Mouse (Mus musculus): ENCODE data around the gene Cnih4. TPM values are rescaled to one million over a fixed set of nuclear protein-coding genes. Genes with fewer than 3 reads are reported as not detected.

Cnih4 gene
- polyA plus RNA-seq (2012) = 2.0 and 2.1 TPM in 2 replicates

DNA sequence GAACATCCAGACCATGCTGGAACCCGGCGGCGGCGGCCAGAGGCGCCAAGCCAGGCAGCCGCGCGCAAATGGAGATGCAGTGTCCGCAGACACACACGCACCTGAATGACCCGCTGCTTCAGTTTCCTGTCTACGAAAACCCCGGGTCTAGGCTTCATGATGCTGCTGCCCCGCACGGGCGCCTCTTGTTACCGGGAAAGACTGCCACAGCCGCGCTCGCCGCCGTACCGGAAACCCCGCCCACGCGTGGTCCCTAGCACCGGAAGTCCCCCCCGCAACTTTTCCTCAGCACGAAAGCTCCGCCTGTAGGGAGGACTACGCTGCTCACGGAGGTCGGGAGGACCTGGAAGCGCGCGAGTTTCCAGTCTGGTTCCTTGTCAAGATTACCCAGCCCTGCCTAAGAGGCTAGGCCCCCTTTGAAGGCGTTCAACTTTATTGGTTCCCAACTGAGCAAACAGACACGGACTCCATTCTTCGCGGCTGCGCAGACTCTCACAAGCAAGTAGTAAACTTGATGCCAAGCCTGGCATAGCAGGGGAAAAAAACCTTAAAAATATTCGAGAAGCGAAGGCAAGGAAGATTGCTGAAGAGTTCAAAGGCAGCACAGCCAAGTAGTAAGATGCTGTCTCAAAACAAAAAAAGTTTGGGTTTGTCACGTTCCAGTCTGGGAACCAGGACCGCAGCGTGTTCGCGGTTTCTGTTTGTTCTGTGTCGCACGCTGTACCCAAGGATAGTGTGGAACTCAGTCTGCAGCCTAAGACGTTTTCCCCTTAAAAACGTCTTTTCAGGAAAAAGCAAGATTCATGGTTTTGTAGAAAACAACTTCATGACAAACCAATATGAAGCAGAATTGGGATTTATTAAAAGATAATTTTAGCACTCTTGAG is at the start of gene Cnih4, which contains the start of gene Nvl:
Cnih4 (plus strand) TSS at position 744 of the 887 bp plus-strand sequence.
Nvl (minus strand) TSS at position 255 of the 887 bp plus-strand sequence.
- TF ChIP-seq TAL1 (IDR thresholded peaks at IDR 0.05; ENCODE audit: low read length) = no peak
- TF ChIP-seq GATA1 (IDR thresholded peaks at IDR 0.05; ENCODE audit: low read length) = no peak
- peak within 1 kb of the TSS; percentile 96 for H3K4me3 ChIP-seq (replicated peaks)
- H3K36me3 ChIP-seq (ENCODE audit: control insufficient read depth) = peaks cover 41% of the 10 kb centered on the region
- H3K4me1 ChIP-seq (ENCODE audit: control insufficient read depth) = peaks cover 53% of the 10 kb centered on the region
- H3K9me3 ChIP-seq (ENCODE audit: control insufficient read depth, low read length) = no peaks in the 10 kb centered on the region
- no peaks in the 10 kb centered on the region for H3K27me3 ChIP-seq (ENCODE audit: control insufficient read depth)

DNA sequence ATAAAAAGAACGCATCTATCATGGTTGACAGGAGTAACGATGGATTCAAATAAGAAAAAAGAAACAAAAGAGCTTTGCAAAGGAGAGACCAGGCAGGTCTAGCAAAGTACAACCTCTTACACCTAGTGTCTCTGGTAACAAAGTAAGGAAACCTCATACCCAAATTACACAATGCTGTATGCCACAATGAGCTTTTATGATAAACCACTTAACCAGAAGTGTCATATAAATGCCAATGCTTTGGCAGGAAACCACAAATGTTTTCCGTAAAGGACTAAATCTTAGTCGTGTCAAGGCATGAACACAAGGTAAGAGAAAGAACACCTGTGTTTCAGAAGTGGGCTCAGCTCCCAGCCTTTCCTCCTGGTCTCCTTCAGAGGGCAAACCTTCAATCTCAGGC is 27.4 kb upstream of the Cnih4 start:
- Histone ChIP-seq H3K4me1 (ENCODE audit: control insufficient read depth) (no peaks in the 10 kb centered on the region), H3K9me3 (ENCODE audit: control insufficient read depth, low read length) (no peaks in the 10 kb centered on the region), H3K36me3 (ENCODE audit: control insufficient read depth) (peaks cover 89% of the 10 kb centered on the region), H3K27me3 (ENCODE audit: control insufficient read depth) (no peaks in the 10 kb centered on the region), H3K4me3 (replicated peaks) (no peak overlapping the region)
- TF ChIP-seq GATA1 (IDR thresholded peaks at IDR 0.05; ENCODE audit: low read length) = no peak
- TF ChIP-seq TAL1 (IDR thresholded peaks at IDR 0.05; ENCODE audit: low read length) = no peak

DNA sequence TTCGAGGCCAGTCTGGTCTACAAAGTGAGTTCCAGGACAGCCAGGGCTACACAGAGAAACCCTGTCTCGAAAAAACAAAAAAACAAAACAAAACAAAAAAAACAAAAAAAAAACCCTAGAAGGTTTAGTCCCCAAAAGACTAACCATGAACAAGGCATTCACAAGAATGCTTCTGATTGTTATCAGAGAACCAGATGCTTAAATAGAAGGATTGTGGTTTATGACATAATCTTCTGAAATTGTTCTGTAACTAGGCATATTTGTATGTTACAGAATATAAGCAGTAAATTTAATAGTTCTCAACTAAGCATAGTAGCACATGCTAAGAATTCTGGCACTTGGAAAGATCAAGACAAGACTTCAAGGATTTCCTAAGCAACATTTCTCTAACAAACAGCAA is 20.3 kb upstream of the Cnih4 start:
- Histone ChIP-seq H3K27me3 (ENCODE audit: control insufficient read depth) (no peaks in the 10 kb centered on the region), H3K36me3 (ENCODE audit: control insufficient read depth) (peaks cover 88% of the 10 kb centered on the region), H3K4me1 (ENCODE audit: control insufficient read depth) (no peaks in the 10 kb centered on the region), H3K9me3 (ENCODE audit: control insufficient read depth, low read length) (no peaks in the 10 kb centered on the region), H3K4me3 (replicated peaks) (no peak overlapping the region)
- no peak for TF ChIP-seq TAL1 (IDR thresholded peaks at IDR 0.05; ENCODE audit: low read length)
- no peak for TF ChIP-seq GATA1 (IDR thresholded peaks at IDR 0.05; ENCODE audit: low read length)

GRCm38 (mm10) chr1:181125916-181126315 is 18.6 kb upstream of the Cnih4 start:
- H3K9me3 ChIP-seq (ENCODE audit: control insufficient read depth, low read length) = no peaks in the 10 kb centered on the region
- TF ChIP-seq TAL1 (IDR thresholded peaks at IDR 0.05; ENCODE audit: low read length) (no peak), GATA1 (IDR thresholded peaks at IDR 0.05; ENCODE audit: low read length) (no peak)
- H3K36me3 ChIP-seq (ENCODE audit: control insufficient read depth) = peaks cover 89% of the 10 kb centered on the region
- no peak overlapping the region for H3K4me3 ChIP-seq (replicated peaks)
- no peaks in the 10 kb centered on the region for H3K4me1 ChIP-seq (ENCODE audit: control insufficient read depth)
- no peaks in the 10 kb centered on the region for H3K27me3 ChIP-seq (ENCODE audit: control insufficient read depth)

GRCm38 (mm10) chr1:181126766-181127165 is 17.7 kb upstream of the Cnih4 start:
- TF ChIP-seq GATA1 (IDR thresholded peaks at IDR 0.05; ENCODE audit: low read length) = no peak
- no peaks in the 10 kb centered on the region for H3K27me3 ChIP-seq (ENCODE audit: control insufficient read depth)
- H3K36me3 ChIP-seq (ENCODE audit: control insufficient read depth) = peaks cover 92% of the 10 kb centered on the region
- H3K4me1 ChIP-seq (ENCODE audit: control insufficient read depth) = no peaks in the 10 kb centered on the region
- no peaks in the 10 kb centered on the region for H3K9me3 ChIP-seq (ENCODE audit: control insufficient read depth, low read length)
- no peak overlapping the region for H3K4me3 ChIP-seq (replicated peaks)

DNA sequence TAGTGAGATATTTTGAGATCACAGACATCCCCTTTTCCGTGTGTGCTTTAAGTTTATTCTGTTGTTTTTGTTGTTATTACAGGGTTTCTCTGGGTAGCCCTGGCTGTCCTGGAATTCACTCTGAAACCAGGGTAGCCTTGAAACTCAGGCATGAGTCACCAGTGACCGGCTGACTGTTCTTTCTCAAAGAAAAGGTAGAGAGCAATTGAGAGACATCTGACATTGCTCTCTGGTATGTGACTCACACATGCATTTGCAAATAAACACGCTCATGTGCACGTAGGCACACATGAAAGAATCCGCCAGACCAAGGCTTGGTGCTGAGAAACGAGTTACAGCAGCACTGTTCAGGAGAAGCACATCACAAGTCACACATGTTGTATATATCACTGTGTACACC is 12.6 kb upstream of the Cnih4 start:
- Histone ChIP-seq H3K9me3 (ENCODE audit: control insufficient read depth, low read length) (no peaks in the 10 kb centered on the region), H3K36me3 (ENCODE audit: control insufficient read depth) (peaks cover 95% of the 10 kb centered on the region), H3K4me1 (ENCODE audit: control insufficient read depth) (no peaks in the 10 kb centered on the region), H3K4me3 (replicated peaks) (no peak overlapping the region), H3K27me3 (ENCODE audit: control insufficient read depth) (no peaks in the 10 kb centered on the region)
- TF ChIP-seq TAL1 (IDR thresholded peaks at IDR 0.05; ENCODE audit: low read length) (no peak), GATA1 (IDR thresholded peaks at IDR 0.05; ENCODE audit: low read length) (no peak)

GRCm38 (mm10) chr1:181138730-181139129 is 5.8 kb upstream of the Cnih4 start:
- no peaks in the 10 kb centered on the region for H3K9me3 ChIP-seq (ENCODE audit: control insufficient read depth, low read length)
- peaks cover 13% of the 10 kb centered on the region for H3K4me1 ChIP-seq (ENCODE audit: control insufficient read depth)
- H3K36me3 ChIP-seq (ENCODE audit: control insufficient read depth) = peaks cover 84% of the 10 kb centered on the region
- TF ChIP-seq TAL1 (IDR thresholded peaks at IDR 0.05; ENCODE audit: low read length) (no peak), GATA1 (IDR thresholded peaks at IDR 0.05; ENCODE audit: low read length) (no peak)
- no peaks in the 10 kb centered on the region for H3K27me3 ChIP-seq (ENCODE audit: control insufficient read depth)
- no peak overlapping the region for H3K4me3 ChIP-seq (replicated peaks)

DNA sequence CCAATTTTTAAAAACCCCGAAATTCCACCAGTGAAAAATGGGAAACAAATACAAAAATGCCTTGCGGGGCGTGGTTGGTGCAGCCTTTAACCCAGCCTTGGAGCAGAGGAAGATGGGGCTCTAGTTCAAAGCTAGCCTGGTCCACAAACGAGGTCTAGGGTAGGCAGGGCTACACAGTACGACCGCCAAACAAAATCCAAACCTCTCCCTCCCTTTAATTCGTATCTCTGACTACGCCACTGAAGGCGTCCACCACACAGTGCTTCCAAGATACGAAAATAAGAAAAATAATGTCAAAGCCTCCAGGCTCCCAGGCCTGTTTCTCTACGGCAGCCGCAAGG is 914 bp upstream of the Cnih4 start:
- Histone ChIP-seq H3K4me3 (replicated peaks) (peak overlapping the region; percentile 96), H3K4me1 (ENCODE audit: control insufficient read depth) (peaks cover 47% of the 10 kb centered on the region)

DNA sequence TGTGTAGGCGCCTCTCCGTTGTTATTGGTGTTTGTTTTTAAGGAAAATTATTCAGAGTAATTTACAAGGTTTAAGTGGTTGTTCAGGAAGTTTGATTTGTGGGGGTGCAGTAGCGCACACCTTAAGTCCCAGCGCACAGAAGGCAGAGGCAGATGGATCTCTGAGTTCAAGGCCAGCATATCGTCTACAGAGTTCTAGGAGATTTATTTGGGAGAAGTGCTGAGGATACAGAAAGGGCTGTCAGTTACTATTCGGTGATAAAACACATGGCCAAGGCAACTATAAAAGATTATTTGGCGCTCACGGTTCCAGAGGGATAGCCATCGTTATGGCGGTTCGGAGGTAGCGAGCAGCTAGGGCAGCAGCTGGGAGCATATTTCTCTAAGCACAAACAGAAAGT is 473 bp downstream of the Cnih4 start:
- no peak for TF ChIP-seq GATA1 (IDR thresholded peaks at IDR 0.05; ENCODE audit: low read length)
- TF ChIP-seq TAL1 (IDR thresholded peaks at IDR 0.05; ENCODE audit: low read length) = no peak
- Histone ChIP-seq H3K9me3 (ENCODE audit: control insufficient read depth, low read length) (no peaks in the 10 kb centered on the region), H3K4me1 (ENCODE audit: control insufficient read depth) (peaks cover 61% of the 10 kb centered on the region), H3K27me3 (ENCODE audit: control insufficient read depth) (no peaks in the 10 kb centered on the region), H3K36me3 (ENCODE audit: control insufficient read depth) (peaks cover 38% of the 10 kb centered on the region), H3K4me3 (replicated peaks) (peak overlapping the region; percentile 96)

More for the DNA sequence above, 914 bp upstream of the Cnih4 start:
- no peaks in the 10 kb centered on the region for H3K27me3 ChIP-seq (ENCODE audit: control insufficient read depth)
- H3K9me3 ChIP-seq (ENCODE audit: control insufficient read depth, low read length) = no peaks in the 10 kb centered on the region
- TF ChIP-seq TAL1 (IDR thresholded peaks at IDR 0.05; ENCODE audit: low read length) = no peak
- no peak for TF ChIP-seq GATA1 (IDR thresholded peaks at IDR 0.05; ENCODE audit: low read length)
- H3K36me3 ChIP-seq (ENCODE audit: control insufficient read depth) = peaks cover 47% of the 10 kb centered on the region

Data from erythroblast, embryonic 14.5 days (primary cell).